Mouse (Mus musculus): Measurements from ENCODE around the gene Sema7a.

Sema7a gene

GRCm38 (mm10) chr9:57975200-57975821, 35.4 kb downstream of the Sema7a start:
- DNase-seq (ENCODE audit: low spot score) = no peak

- DNase-seq (ENCODE audit: low spot score) = no peak
These were observed 38.1 kb downstream of the Sema7a start for GRCm38 (mm10) chr9:57978025-57978424.

GRCm38 (mm10) chr9:57978858-57979257, 38.9 kb downstream of the Sema7a start:
- no peak for DNase-seq (ENCODE audit: low spot score)

GRCm38 (mm10) chr9:57980570-57980969, 40.7 kb downstream of the Sema7a start:
- DNase-seq (ENCODE audit: low spot score) = no peak

- DNase-seq (ENCODE audit: low spot score) = no peak
These were observed 45.4 kb downstream of the Sema7a start for GRCm38 (mm10) chr9:57985304-57985703.

- no peak for DNase-seq (ENCODE audit: low spot score)
These were observed 46.4 kb downstream of the Sema7a start for GRCm38 (mm10) chr9:57986293-57986692.

- no peak for DNase-seq (ENCODE audit: low spot score)
These were observed 48.2 kb downstream of the Sema7a start for GRCm38 (mm10) chr9:57988098-57988497.

GRCm38 (mm10) chr9:57989309-57989708, 49.4 kb downstream of the Sema7a start:
- no peak for DNase-seq (ENCODE audit: low spot score)

GRCm38 (mm10) chr9:57990438-57991110, 50.7 kb downstream of the Sema7a start:
- peak; percentile 52 for DNase-seq (ENCODE audit: low spot score)

- no peak for DNase-seq (ENCODE audit: low spot score)
These were observed 52.1 kb downstream of the Sema7a start for GRCm38 (mm10) chr9:57992060-57992459.

GRCm38 (mm10) chr9:57992781-57993591, 53.1 kb downstream of the Sema7a start:
- DNase-seq (ENCODE audit: low spot score) = no peak

GRCm38 (mm10) chr9:57995282-57995681, 55.4 kb downstream of the Sema7a start:
- DNase-seq (ENCODE audit: low spot score) = no peak

GRCm38 (mm10) chr9:57997511-57998031, 57.7 kb downstream of the Sema7a start:
- no peak for DNase-seq (ENCODE audit: low spot score)

GRCm38 (mm10) chr9:57998032-57998659, 58.2 kb downstream of the Sema7a start:
- DNase-seq (ENCODE audit: low spot score) = peak; percentile 76

GRCm38 (mm10) chr9:57998685-57999084, 58.8 kb downstream of the Sema7a start:
- no peak for DNase-seq (ENCODE audit: low spot score)

GRCm38 (mm10) chr9:57999676-58000075, 59.8 kb downstream of the Sema7a start:
- DNase-seq (ENCODE audit: low spot score) = no peak

GRCm38 (mm10) chr9:58003272-58003671, 63.4 kb downstream of the Sema7a start:
- no peak for DNase-seq (ENCODE audit: low spot score)

- no peak for DNase-seq (ENCODE audit: low spot score)
These were observed 66.0 kb downstream of the Sema7a start, which contains the start of gene Cyp11a1 for GRCm38 (mm10) chr9:58005753-58006461. TSS of gene Cyp11a1 (plus strand) at chr9:58006411.

GRCm38 (mm10) chr9:58008336-58009014, 68.6 kb downstream of the Sema7a start:
- no peak for DNase-seq (ENCODE audit: low spot score)

GRCm38 (mm10) chr9:58009015-58009362, 69.1 kb downstream of the Sema7a start:
- DNase-seq (ENCODE audit: low spot score) = no peak

GRCm38 (mm10) chr9:58009588-58009987, 69.7 kb downstream of the Sema7a start:
- DNase-seq (ENCODE audit: low spot score) = no peak

Measured in lung, postnatal 25 days (tissue).